Mouse (Mus musculus) midbrain, embryonic 16.5 days (tissue): Measurements from ENCODE around the gene Wdr78. TPM values are rescaled to one million over a fixed set of nuclear protein-coding genes. Genes with fewer than 3 reads are reported as not detected.

Experiments used
- polyA plus RNA-seq: library from polyadenylated mRNA; unstranded; fragments of >200 nt; fragmentation: Nextera tagmentation; extraction: Ambion mirVana; gene quantifications from 2 replicates; pipeline ENCODE4 v1.2.1, GENCODE M21; 2015

The Wdr78 gene
- polyA plus RNA-seq, 1 experiment from 2014 or later, result 5.7 TPM

Other genes starting within 250 kb of the Wdr78 start
- 1.8 and 2.4 TPM in 2 replicates for gene Tctex1d1, start 135.9 kb downstream of the Wdr78 start, polyA plus RNA-seq
- 0.57 and 0.65 TPM in 2 replicates for gene Insl5, start 87.7 kb downstream of the Wdr78 start, polyA plus RNA-seq
- gene Mier1, start 165 bp downstream of the Wdr78 start, polyA plus RNA-seq, result 26.7 and 34.4 TPM in 2 replicates
- 5.7 and 5.9 TPM in 2 replicates for gene Slc35d1, start 100.6 kb upstream of the Wdr78 start, polyA plus RNA-seq
- gene 4921539E11Rik, start 176.3 kb upstream of the Wdr78 start, polyA plus RNA-seq, result not detected in 2 replicates
- 9.6 and 10.5 TPM in 2 replicates for gene Oma1, start 199.3 kb upstream of the Wdr78 start, polyA plus RNA-seq